Mouse (Mus musculus): ENCODE data around the gene Arhgap10.

- TF ChIP-seq CTCF (IDR thresholded peaks at IDR 0.05; ENCODE audit: extremely low read depth, insufficient read depth, low read length): no peak
- TF ChIP-seq POLR2A (IDR thresholded peaks at IDR 0.05; ENCODE audit: extremely low read depth, insufficient read depth, low read length): no peak
Measured at GRCm38 (mm10) chr8:77380844-77381243, 136.9 kb downstream of the Arhgap10 start.
